Mouse (Mus musculus): ENCODE results near the gene Osbpl5. TPM values are rescaled to one million over a fixed set of nuclear protein-coding genes. Genes with fewer than 3 reads are reported as not detected.
A peak's percentile ranks its signal among the peaks of the same experiment; 100 is the strongest.

Gene Osbpl5
- total and polyA plus RNA-seq, 3 experiments: 0.60 TPM; not detected in 2

DNA sequence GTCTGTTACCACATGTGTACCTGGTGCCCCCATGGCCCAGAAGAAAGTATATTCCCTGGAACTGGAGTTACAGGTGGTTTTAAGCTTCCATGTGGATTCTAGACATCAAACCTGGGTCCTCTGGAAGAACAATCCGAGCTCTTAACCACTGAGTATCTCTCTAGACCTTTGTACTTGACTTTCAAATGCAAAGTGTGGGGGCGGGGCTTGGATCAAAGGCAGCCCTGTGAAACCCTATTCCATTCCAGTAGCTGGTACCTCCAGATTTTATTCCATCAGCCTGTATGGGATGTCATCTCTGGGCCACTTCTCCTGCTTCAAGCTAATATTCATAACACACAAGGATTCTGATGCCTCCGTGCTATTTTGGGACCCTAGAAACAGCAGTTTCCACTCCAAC, 19.4 kb upstream of the Osbpl5 start:
- no peak overlapping the region for H3K4me3 ChIP-seq (ENCODE audit: low read depth, low read length)
- 0 out of 2 replicates have a peak, but pooled peaks cover 1% of the 10 kb centered on the region for H3K9me3 ChIP-seq (replicated peaks)
- H3K36me3 ChIP-seq (replicated peaks): no peaks in the 10 kb centered on the region
- DNase-seq (ENCODE audit: low spot score) (no peak), ATAC-seq (ENCODE audit: extremely low read depth, insufficient number of reproducible peaks, low FRiP score, poor library complexity, severe bottlenecking) (no peak)
- H3K27me3 ChIP-seq (ENCODE audit: insufficient read depth, low read length): peaks cover 22% of the 10 kb centered on the region
- TF ChIP-seq CTCF (IDR thresholded peaks at IDR 0.05; ENCODE audit: low read depth, low read length) (no peak), TAL1 (conservative IDR thresholded peaks at IDR 0.05; ENCODE audit: low read depth, low read length) (no peak), GATA2 (IDR thresholded peaks at IDR 0.05; ENCODE audit: borderline replicate concordance, low read depth, low read length) (no peak), GATA1 (IDR thresholded peaks at IDR 0.05; ENCODE audit: borderline replicate concordance, low read length) (no peak), POLR2AphosphoS5 (IDR thresholded peaks at IDR 0.05; ENCODE audit: insufficient replicate concordance, low read depth, low read length) (no peak)
- no peaks in the 10 kb centered on the region for H3K4me1 ChIP-seq (ENCODE audit: insufficient read depth, low read depth, low read length)

DNA sequence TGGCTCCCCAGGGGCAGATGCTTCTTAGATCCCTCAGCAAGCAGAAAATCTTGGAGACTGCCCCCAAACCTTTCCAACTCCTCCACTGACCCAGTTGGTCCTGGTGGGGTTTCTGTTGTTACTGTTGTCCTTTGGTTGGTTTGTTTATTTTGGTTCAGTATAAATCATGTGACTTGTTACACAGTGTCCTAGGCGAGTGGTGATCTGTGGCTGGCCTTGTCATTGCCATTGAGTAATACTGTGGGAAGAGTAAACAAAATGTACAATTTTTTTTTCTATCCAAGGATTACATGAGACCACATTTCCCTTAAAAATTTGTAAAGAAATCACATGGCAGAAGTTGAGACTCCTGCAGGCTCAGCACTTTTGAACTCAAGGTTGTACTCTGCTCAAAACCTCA, 12.7 kb upstream of the Osbpl5 start:
- TF ChIP-seq TAL1 (conservative IDR thresholded peaks at IDR 0.05; ENCODE audit: low read depth, low read length): no peak
- TF ChIP-seq GATA2 (IDR thresholded peaks at IDR 0.05; ENCODE audit: borderline replicate concordance, low read depth, low read length): no peak
- no peak for TF ChIP-seq CTCF (IDR thresholded peaks at IDR 0.05; ENCODE audit: low read depth, low read length)
- TF ChIP-seq POLR2AphosphoS5 (IDR thresholded peaks at IDR 0.05; ENCODE audit: insufficient replicate concordance, low read depth, low read length): no peak
- TF ChIP-seq GATA1 (IDR thresholded peaks at IDR 0.05; ENCODE audit: borderline replicate concordance, low read length): no peak
- ATAC-seq (ENCODE audit: extremely low read depth, insufficient number of reproducible peaks, low FRiP score, poor library complexity, severe bottlenecking): no peak
- H3K4me3 ChIP-seq (ENCODE audit: low read depth, low read length): no peak overlapping the region
- no peaks in the 10 kb centered on the region for H3K36me3 ChIP-seq (replicated peaks)
- no peak for DNase-seq (ENCODE audit: low spot score)
- H3K4me1 ChIP-seq (ENCODE audit: insufficient read depth, low read depth, low read length): no peaks in the 10 kb centered on the region; the same call in 1 of the 2 replicates
- H3K27me3 ChIP-seq (ENCODE audit: insufficient read depth, low read length): peaks cover 23% of the 10 kb centered on the region
- 0 out of 2 replicates have a peak, but pooled peaks cover 1% of the 10 kb centered on the region for H3K9me3 ChIP-seq (replicated peaks)

DNA sequence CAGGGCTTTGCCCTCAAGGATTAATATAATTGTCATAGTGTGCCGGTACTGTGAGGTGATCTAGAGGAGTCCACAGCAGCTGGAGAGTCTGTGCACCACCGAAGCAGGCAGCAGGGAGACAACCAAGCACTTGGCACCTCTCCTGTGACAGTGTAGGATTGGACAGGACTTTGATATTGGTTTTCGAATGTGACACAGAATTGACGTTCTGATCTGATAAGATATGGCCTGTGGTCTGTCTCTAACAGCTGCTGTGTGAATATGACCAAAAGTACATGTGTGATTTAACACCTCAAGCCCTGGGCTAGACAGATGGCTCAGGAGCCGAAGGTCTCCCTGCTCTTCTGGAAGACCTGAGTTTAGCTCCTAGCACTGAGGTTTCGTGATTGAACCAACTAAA, 11.5 kb upstream of the Osbpl5 start:
- Histone ChIP-seq H3K9me3 (replicated peaks) (0 out of 2 replicates have a peak, but pooled peaks cover 1% of the 10 kb centered on the region), H3K4me3 (ENCODE audit: low read depth, low read length) (no peak overlapping the region), H3K36me3 (replicated peaks) (no peaks in the 10 kb centered on the region), H3K4me1 (ENCODE audit: insufficient read depth, low read depth, low read length) (no peaks in the 10 kb centered on the region; the same call in 1 of the 2 replicates), H3K27me3 (ENCODE audit: insufficient read depth, low read length) (peaks cover 23% of the 10 kb centered on the region)
- DNase-seq (ENCODE audit: low spot score) (no peak), ATAC-seq (ENCODE audit: extremely low read depth, insufficient number of reproducible peaks, low FRiP score, poor library complexity, severe bottlenecking) (no peak)
- TF ChIP-seq TAL1 (conservative IDR thresholded peaks at IDR 0.05; ENCODE audit: low read depth, low read length): no peak
- no peak for TF ChIP-seq GATA2 (IDR thresholded peaks at IDR 0.05; ENCODE audit: borderline replicate concordance, low read depth, low read length)
- TF ChIP-seq GATA1 (IDR thresholded peaks at IDR 0.05; ENCODE audit: borderline replicate concordance, low read length): no peak
- TF ChIP-seq POLR2AphosphoS5 (IDR thresholded peaks at IDR 0.05; ENCODE audit: insufficient replicate concordance, low read depth, low read length): no peak
- no peak for TF ChIP-seq CTCF (IDR thresholded peaks at IDR 0.05; ENCODE audit: low read depth, low read length)

DNA sequence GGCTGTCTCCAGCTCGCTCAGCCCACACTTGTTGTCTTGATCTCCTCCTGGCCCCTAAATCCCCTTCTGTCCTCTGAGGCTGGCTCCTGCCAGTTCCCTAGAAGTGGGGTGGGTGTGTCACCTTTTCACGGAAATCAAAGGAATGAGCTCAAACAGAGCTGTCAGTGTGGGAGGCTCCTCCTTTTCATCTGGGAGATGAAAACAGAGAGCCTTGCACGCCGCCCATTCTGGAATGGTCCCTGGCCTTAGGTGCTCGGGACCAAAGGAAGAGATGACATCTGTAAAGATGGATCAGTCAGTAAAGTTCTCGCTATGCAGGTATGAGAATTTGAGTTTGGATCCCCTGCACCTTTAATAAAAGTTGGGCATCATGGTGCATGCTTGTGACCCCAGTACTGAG, 10.1 kb upstream of the Osbpl5 start, which contains the start of gene Mrgprg:
Gene Mrgprg (minus strand): TSS at position 101 of the 400 bp plus-strand sequence.
- DNase-seq (ENCODE audit: low spot score): no peak
- no peaks in the 10 kb centered on the region for H3K36me3 ChIP-seq (replicated peaks)
- no peak for TF ChIP-seq TAL1 (conservative IDR thresholded peaks at IDR 0.05; ENCODE audit: low read depth, low read length)
- no peak for TF ChIP-seq GATA2 (IDR thresholded peaks at IDR 0.05; ENCODE audit: borderline replicate concordance, low read depth, low read length)
- no peak for TF ChIP-seq GATA1 (IDR thresholded peaks at IDR 0.05; ENCODE audit: borderline replicate concordance, low read length)
- no peak for TF ChIP-seq POLR2AphosphoS5 (IDR thresholded peaks at IDR 0.05; ENCODE audit: insufficient replicate concordance, low read depth, low read length)
- TF ChIP-seq CTCF (IDR thresholded peaks at IDR 0.05; ENCODE audit: low read depth, low read length): no peak
- H3K27me3 ChIP-seq (ENCODE audit: insufficient read depth, low read length): peaks cover 30% of the 10 kb centered on the region
- no peaks in the 10 kb centered on the region; the same call in 1 of the 2 replicates for H3K4me1 ChIP-seq (ENCODE audit: insufficient read depth, low read depth, low read length)
- ATAC-seq (ENCODE audit: extremely low read depth, insufficient number of reproducible peaks, low FRiP score, poor library complexity, severe bottlenecking): no peak
- H3K4me3 ChIP-seq (ENCODE audit: low read depth, low read length): no peak within 1 kb of the TSS
- H3K9me3 ChIP-seq (replicated peaks): no peaks in the 10 kb centered on the region

DNA sequence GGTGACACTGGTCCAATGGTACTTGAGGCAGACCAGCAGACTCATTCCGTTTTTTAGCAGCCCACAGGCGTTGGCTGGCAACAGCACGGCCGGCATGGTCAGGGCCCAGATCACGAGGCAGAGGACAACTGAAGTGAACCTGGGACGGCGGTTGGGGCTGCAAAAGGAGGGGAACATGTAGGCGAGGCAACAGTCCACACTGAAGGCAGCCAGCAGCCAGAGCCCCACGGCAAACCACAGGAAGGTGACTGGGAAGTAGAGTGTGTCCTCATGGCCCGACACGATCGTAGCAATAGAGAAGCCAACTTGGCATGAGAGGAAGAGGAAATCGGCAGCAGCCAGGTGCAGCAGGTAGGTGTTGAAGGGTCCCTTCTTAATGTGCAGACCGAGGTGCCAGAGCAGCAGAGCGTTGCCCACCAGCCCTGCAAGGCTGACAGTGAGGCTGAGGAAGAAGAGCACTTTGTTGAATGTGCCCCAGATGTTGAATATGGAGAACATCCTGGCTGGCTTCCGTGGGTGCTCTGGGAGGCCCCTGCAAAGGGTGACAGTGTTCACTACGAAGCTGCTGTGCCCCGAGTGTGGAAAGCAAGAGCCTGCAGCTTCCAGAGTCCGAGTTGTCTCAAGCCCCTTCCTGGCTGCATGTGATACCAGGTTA, 8.2 kb upstream of the Osbpl5 start:
- Histone ChIP-seq H3K4me3 (ENCODE audit: low read depth, low read length) (no peak overlapping the region), H3K27me3 (ENCODE audit: insufficient read depth, low read length) (peaks cover 30% of the 10 kb centered on the region), H3K9me3 (replicated peaks) (no peaks in the 10 kb centered on the region), H3K36me3 (replicated peaks) (no peaks in the 10 kb centered on the region), H3K4me1 (ENCODE audit: insufficient read depth, low read depth, low read length) (no peaks in the 10 kb centered on the region; the same call in 1 of the 2 replicates)
- TF ChIP-seq TAL1 (conservative IDR thresholded peaks at IDR 0.05; ENCODE audit: low read depth, low read length): no peak
- no peak for TF ChIP-seq GATA2 (IDR thresholded peaks at IDR 0.05; ENCODE audit: borderline replicate concordance, low read depth, low read length)
- no peak for TF ChIP-seq GATA1 (IDR thresholded peaks at IDR 0.05; ENCODE audit: borderline replicate concordance, low read length)
- TF ChIP-seq POLR2AphosphoS5 (IDR thresholded peaks at IDR 0.05; ENCODE audit: insufficient replicate concordance, low read depth, low read length): no peak
- TF ChIP-seq CTCF (IDR thresholded peaks at IDR 0.05; ENCODE audit: low read depth, low read length): no peak
- ATAC-seq (ENCODE audit: extremely low read depth, insufficient number of reproducible peaks, low FRiP score, poor library complexity, severe bottlenecking) (no peak), DNase-seq (ENCODE audit: low spot score) (no peak)

DNA sequence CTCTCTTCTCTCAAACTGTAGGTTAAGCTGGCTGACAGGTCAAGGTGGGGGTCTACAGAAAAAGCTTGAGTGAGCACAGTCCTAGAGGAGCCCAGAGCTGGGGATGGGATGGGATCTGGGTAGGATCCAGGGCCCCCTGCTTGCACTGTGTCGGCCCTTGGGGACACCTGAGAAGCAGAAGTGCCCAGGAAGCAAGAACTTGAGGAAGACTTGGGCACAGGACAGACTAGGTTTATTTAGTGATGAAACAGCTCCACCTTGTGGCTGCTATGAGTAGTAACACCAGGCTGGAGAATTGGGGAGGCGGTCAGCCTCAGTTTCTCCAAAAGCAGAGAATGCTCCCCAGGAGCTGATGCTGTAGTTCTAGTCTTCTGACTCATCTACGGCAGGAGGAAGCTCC, 7.0 kb upstream of the Osbpl5 start:
- Histone ChIP-seq H3K9me3 (replicated peaks) (no peaks in the 10 kb centered on the region), H3K4me1 (ENCODE audit: insufficient read depth, low read depth, low read length) (no peaks in the 10 kb centered on the region; the same call in 1 of the 2 replicates), H3K36me3 (replicated peaks) (no peaks in the 10 kb centered on the region), H3K27me3 (ENCODE audit: insufficient read depth, low read length) (peaks cover 30% of the 10 kb centered on the region), H3K4me3 (ENCODE audit: low read depth, low read length) (no peak overlapping the region)
- ATAC-seq (ENCODE audit: extremely low read depth, insufficient number of reproducible peaks, low FRiP score, poor library complexity, severe bottlenecking) (no peak), DNase-seq (ENCODE audit: low spot score) (peak; percentile 25)
- TF ChIP-seq POLR2AphosphoS5 (IDR thresholded peaks at IDR 0.05; ENCODE audit: insufficient replicate concordance, low read depth, low read length) (no peak), CTCF (IDR thresholded peaks at IDR 0.05; ENCODE audit: low read depth, low read length) (peak; percentile 67)
